Mouse (Mus musculus): ENCODE results near the gene Trim69. TPM values are rescaled to one million over a fixed set of nuclear protein-coding genes. Genes with fewer than 3 reads are reported as not detected.

Trim69 gene
- polyA plus RNA-seq, 1 experiment, result 0.12 TPM

DNA sequence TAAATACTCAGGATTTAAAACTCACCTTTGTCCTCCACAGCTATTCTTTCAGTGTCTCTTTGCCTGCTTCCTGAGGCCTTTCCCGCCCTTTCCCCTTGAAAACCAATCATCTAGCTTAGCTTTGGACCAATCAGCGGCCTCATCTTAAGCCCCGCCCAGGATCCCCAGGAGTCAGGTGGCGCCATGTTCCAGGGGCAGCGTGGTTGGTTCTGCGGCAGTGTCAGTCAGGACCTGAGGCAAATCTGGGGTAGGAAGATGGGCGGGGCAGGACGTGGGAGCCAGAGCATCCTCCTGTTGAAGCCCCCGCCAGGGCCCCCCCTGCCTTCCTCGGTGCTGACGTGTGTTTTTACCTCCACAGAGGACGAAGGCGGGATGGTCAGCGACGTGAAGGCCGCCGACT is 25.6 kb downstream of the Trim69 start, which contains the start of the genes Patl2 and Terb2:
Patl2 (minus strand) TSS at position 84 of the 400 bp plus-strand sequence.
Terb2 (plus strand) TSS at position 167 of the 400 bp plus-strand sequence.
- TF ChIP-seq CTCF (IDR thresholded peaks at IDR 0.05; ENCODE audit: borderline replicate concordance, control insufficient read depth, extremely low read depth, insufficient read depth, low read length, poor library complexity), result no peak
- no peak for TF ChIP-seq POLR2A (IDR thresholded peaks at IDR 0.05; ENCODE audit: control insufficient read depth, extremely low read depth, insufficient read depth, low read length, poor library complexity)
- no peaks in the 10 kb centered on the region for H3K4me1 ChIP-seq (replicated peaks; ENCODE audit: control insufficient read depth, insufficient read depth, low read length)
- H3K27ac ChIP-seq (ENCODE audit: control insufficient read depth, insufficient read depth, low read length), result no peak within 1 kb of the TSS
- 95% methylated on average over 17 of the region's 17 CpGs for WGBS
- H3K27me3 ChIP-seq (ENCODE audit: control insufficient read depth, insufficient read depth, low read length), result no peaks in the 10 kb centered on the region
- no peak for DNase-seq
- H3K36me3 ChIP-seq (ENCODE audit: control insufficient read depth, insufficient read depth, low read length), result no peaks in the 10 kb centered on the region
- H3K4me3 ChIP-seq (ENCODE audit: control insufficient read depth, insufficient read depth, low read length), result no peak within 1 kb of the TSS

DNA sequence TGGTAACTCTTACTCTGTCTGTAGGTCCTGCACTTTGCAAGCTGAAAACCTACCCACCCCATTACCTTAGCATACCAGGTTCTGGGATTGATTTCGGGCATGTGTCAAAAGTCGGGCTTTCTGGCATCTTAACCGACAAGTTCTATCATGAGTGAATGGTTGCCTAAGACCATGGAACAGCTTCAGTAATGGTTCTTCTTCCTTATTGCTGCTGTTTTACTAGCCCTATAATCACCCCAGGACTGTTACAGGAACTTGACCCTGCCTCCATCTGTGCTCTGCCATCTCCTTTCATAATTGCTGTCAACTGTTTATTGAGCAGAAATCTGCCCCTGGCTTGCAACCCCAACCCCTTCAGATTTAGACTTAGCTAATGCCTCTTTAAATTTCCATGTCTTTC is 26.3 kb downstream of the Trim69 start:
- no peak overlapping the region for H3K4me3 ChIP-seq (ENCODE audit: control insufficient read depth, insufficient read depth, low read length)
- no peaks in the 10 kb centered on the region for H3K4me1 ChIP-seq (replicated peaks; ENCODE audit: control insufficient read depth, insufficient read depth, low read length)
- WGBS, result 91% methylated on average over 3 of the region's 3 CpGs
- H3K27ac ChIP-seq (ENCODE audit: control insufficient read depth, insufficient read depth, low read length), result no peak overlapping the region
- DNase-seq, result no peak
- TF ChIP-seq POLR2A (IDR thresholded peaks at IDR 0.05; ENCODE audit: control insufficient read depth, extremely low read depth, insufficient read depth, low read length, poor library complexity) (no peak), CTCF (IDR thresholded peaks at IDR 0.05; ENCODE audit: borderline replicate concordance, control insufficient read depth, extremely low read depth, insufficient read depth, low read length, poor library complexity) (no peak)
- H3K27me3 ChIP-seq (ENCODE audit: control insufficient read depth, insufficient read depth, low read length), result no peaks in the 10 kb centered on the region
- no peaks in the 10 kb centered on the region for H3K36me3 ChIP-seq (ENCODE audit: control insufficient read depth, insufficient read depth, low read length)

GRCm38 (mm10) chr2:122191849-122192248 is 31.3 kb downstream of the Trim69 start:
- Histone ChIP-seq H3K4me3 (ENCODE audit: control insufficient read depth, insufficient read depth, low read length) (no peak overlapping the region), H3K4me1 (replicated peaks; ENCODE audit: control insufficient read depth, insufficient read depth, low read length) (no peaks in the 10 kb centered on the region), H3K27ac (ENCODE audit: control insufficient read depth, insufficient read depth, low read length) (no peak overlapping the region), H3K36me3 (ENCODE audit: control insufficient read depth, insufficient read depth, low read length) (no peaks in the 10 kb centered on the region), H3K27me3 (ENCODE audit: control insufficient read depth, insufficient read depth, low read length) (no peaks in the 10 kb centered on the region)
- TF ChIP-seq POLR2A (IDR thresholded peaks at IDR 0.05; ENCODE audit: control insufficient read depth, extremely low read depth, insufficient read depth, low read length, poor library complexity), result no peak
- TF ChIP-seq CTCF (IDR thresholded peaks at IDR 0.05; ENCODE audit: borderline replicate concordance, control insufficient read depth, extremely low read depth, insufficient read depth, low read length, poor library complexity), result no peak
- 81% methylated on average over 3 of the region's 3 CpGs for WGBS
- no peak for DNase-seq

- H3K27me3 ChIP-seq (ENCODE audit: control insufficient read depth, insufficient read depth, low read length), result no peaks in the 10 kb centered on the region
- no peak for TF ChIP-seq POLR2A (IDR thresholded peaks at IDR 0.05; ENCODE audit: control insufficient read depth, extremely low read depth, insufficient read depth, low read length, poor library complexity)
- no peak for TF ChIP-seq CTCF (IDR thresholded peaks at IDR 0.05; ENCODE audit: borderline replicate concordance, control insufficient read depth, extremely low read depth, insufficient read depth, low read length, poor library complexity)
- DNase-seq, result no peak
- no peaks in the 10 kb centered on the region for H3K4me1 ChIP-seq (replicated peaks; ENCODE audit: control insufficient read depth, insufficient read depth, low read length)
- WGBS, result 47% methylated on average over 1 of the region's 1 CpGs
- no peak overlapping the region for H3K4me3 ChIP-seq (ENCODE audit: control insufficient read depth, insufficient read depth, low read length)
- no peaks in the 10 kb centered on the region for H3K36me3 ChIP-seq (ENCODE audit: control insufficient read depth, insufficient read depth, low read length)
- H3K27ac ChIP-seq (ENCODE audit: control insufficient read depth, insufficient read depth, low read length), result no peak overlapping the region
Measured at GRCm38 (mm10) chr2:122194509-122194929, 34.0 kb downstream of the Trim69 start.

- Histone ChIP-seq H3K27me3 (ENCODE audit: control insufficient read depth, insufficient read depth, low read length) (no peaks in the 10 kb centered on the region), H3K27ac (ENCODE audit: control insufficient read depth, insufficient read depth, low read length) (no peak overlapping the region), H3K36me3 (ENCODE audit: control insufficient read depth, insufficient read depth, low read length) (no peaks in the 10 kb centered on the region), H3K4me3 (ENCODE audit: control insufficient read depth, insufficient read depth, low read length) (no peak overlapping the region), H3K4me1 (replicated peaks; ENCODE audit: control insufficient read depth, insufficient read depth, low read length) (no peaks in the 10 kb centered on the region)
- TF ChIP-seq POLR2A (IDR thresholded peaks at IDR 0.05; ENCODE audit: control insufficient read depth, extremely low read depth, insufficient read depth, low read length, poor library complexity) (no peak), CTCF (IDR thresholded peaks at IDR 0.05; ENCODE audit: borderline replicate concordance, control insufficient read depth, extremely low read depth, insufficient read depth, low read length, poor library complexity) (no peak)
- WGBS, result 95% methylated on average over 1 of the region's 1 CpGs
- no peak for DNase-seq
Measured at GRCm38 (mm10) chr2:122201501-122201900, 41.0 kb downstream of the Trim69 start.

GRCm38 (mm10) chr2:122206440-122207107 is 46.1 kb downstream of the Trim69 start:
- 73% methylated on average over 2 of the region's 2 CpGs for WGBS
- no peaks in the 10 kb centered on the region for H3K4me1 ChIP-seq (replicated peaks; ENCODE audit: control insufficient read depth, insufficient read depth, low read length)
- TF ChIP-seq CTCF (IDR thresholded peaks at IDR 0.05; ENCODE audit: borderline replicate concordance, control insufficient read depth, extremely low read depth, insufficient read depth, low read length, poor library complexity) (no peak), POLR2A (IDR thresholded peaks at IDR 0.05; ENCODE audit: control insufficient read depth, extremely low read depth, insufficient read depth, low read length, poor library complexity) (no peak)
- no peaks in the 10 kb centered on the region for H3K36me3 ChIP-seq (ENCODE audit: control insufficient read depth, insufficient read depth, low read length)
- H3K4me3 ChIP-seq (ENCODE audit: control insufficient read depth, insufficient read depth, low read length), result no peak overlapping the region
- no peak for DNase-seq
- H3K27ac ChIP-seq (ENCODE audit: control insufficient read depth, insufficient read depth, low read length), result no peak overlapping the region
- H3K27me3 ChIP-seq (ENCODE audit: control insufficient read depth, insufficient read depth, low read length), result no peaks in the 10 kb centered on the region

Data from thymus, adult 2 months (tissue).